Mouse (Mus musculus): ENCODE results near the gene Nutm1.

Gene Nutm1

DNA sequence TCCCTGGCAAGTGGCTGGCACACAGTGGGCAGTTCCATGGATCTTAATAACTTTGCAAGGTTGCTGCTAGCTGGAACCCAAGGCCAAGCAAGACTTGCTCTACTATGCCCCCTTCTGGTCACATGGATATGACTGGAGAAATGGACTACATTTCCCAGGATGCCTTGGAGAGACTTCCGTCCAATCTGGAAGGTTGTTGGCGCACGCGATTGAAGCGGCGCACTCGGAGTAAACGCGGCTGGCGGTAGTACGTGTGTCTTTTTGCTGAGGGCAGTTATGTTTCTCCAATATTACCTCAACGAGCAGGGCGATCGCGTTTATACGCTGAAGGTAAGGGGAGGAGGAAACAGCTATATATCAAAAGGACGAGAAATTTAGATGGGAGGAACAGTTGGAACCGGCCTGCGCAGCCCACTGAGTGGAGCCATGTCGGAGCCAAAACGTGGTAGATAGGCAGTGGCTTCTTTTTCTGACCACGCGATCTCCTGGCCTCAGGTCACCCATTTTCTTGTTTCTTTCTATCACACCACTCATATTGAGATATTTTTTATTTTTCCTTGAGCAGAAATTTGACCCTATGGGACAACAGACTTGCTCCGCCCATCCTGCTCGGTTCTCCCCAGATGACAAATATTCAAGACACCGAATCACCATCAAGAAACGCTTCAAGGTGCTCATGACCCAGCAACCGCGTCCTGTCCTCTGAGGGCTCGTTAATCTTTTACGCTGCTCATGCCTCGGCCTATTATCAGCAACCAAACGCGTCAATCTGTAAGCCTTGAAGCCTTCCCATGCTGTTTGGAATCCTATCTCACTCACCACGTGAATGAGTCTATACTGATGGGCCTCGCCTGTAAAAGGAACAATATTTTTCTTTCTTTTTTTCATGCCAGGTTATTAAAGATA is 2.9 kb upstream of the Nutm1 start, which contains the start of gene Nop10:
TSS of gene Nop10 (plus strand) at position 179 of the 906 bp plus-strand sequence.
- peak; percentile 80 to 89 for DNase-seq (ENCODE audit: low spot score in 2 of 2)

DNA sequence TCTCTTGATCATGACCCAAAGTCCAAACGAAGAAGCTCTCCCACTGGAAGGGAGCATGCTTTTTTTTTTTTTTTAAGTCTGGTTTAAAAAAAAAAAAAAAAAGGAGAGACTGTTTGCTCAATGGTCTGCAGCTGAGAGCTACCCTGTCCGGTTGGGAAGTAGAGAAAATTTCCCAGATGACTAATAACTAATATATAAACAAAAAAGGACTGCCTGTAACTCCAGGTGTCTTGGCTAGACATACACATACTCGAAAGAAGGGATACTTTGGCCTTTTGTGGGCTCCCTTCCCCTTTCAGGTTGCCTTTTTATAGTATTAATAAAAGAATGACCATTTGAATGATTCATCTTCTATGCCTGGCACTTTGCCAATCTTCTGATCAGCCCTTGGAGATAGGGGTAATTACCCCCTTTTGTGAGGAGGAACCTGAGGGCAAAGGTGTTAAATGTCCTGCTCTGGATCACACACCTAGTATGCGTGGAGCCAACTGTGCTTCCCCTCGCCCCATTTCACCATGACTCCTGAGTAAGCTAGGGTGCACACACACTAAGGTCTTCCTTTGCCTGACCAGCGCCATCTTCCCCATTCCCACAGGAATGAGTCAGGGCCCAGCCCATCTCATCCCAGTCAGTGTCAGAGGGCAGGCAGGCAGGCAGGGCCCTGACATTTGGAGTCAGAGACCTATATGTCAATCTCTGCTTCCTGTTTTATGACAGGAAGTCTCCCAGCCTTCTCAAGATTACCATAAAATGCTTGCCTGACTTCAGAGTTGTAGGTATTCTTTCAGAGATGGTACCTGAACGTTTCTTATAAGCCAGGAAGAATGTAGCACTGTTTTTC is 4.2 kb downstream of the Nutm1 start:
- DNase-seq (ENCODE audit: low spot score in 2 of 2), result no peak

DNA sequence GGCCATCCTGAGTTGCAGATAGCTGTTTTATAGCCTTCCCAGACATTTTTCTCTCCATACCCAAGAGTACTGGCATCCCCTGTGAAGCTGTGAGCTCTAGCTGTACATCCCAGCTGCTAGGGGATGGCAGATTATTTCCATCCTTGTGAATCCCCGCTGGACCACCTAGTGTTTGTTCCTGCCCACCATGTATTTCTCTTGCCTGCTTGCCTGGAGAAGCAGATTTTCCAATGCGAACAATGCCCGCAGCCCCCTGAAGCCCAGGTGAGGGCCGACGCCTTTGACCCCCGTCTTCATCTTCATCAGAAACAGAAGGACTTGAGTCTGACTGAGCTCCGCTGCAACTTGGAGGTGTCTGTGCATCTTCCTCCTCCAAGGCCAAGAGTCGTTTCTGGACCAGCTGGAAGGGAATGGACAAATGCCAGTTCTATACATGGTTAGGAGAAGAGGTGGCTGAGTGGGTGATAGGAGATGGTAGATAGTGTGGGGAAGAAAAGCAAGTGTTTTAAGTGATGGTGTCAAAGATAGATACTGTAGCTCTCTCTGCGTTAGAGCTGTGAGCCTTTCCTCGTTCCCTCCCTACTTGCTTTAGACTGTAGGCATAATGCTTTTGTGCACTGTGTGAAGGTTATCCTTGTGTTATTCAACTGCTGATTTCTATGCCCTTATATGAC is 9.2 kb downstream of the Nutm1 start:
- no peak for DNase-seq (ENCODE audit: low spot score in 2 of 2)

DNA sequence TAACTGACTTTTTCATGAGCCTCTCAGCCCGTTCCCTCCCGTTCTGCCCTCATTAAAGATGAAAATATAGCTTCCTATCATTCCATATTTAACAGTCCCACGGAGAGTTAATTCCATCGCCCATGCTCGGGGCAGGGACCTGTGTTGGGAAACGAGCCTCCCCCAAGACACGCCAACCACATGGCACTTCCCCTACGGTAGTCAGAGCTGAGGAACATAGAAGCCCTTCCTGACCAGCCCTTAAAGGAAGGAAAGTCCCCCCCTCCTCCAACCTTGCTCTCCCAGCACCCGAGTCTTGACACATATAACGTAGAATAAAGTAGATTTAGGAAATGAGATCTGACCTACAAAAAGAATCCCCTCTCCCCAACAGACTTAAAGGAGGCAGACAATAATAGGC is 11.8 kb downstream of the Nutm1 start:
- no peak for DNase-seq (ENCODE audit: low spot score in 2 of 2)

DNA sequence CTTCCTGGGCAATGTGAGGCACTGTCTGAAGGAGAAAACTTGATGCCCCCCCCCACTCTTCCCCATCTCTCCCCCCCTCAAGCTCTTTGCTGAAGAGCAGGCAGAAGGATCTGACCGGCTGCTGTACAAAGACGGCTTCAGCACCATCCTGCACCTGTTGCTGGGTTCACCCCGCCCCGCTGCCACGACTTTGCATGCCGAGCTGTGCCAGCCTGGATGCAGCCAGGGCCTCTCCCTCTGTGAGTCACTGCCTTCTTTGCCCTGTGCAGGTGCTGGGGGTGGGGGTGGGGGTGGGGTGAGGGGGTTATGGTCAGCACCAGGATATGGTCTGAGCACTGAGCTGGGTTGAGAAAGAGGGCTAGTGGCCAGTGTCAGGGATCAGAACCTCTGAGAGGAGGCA is 12.9 kb downstream of the Nutm1 start:
- DNase-seq (ENCODE audit: low spot score in 2 of 2), result no peak

DNA sequence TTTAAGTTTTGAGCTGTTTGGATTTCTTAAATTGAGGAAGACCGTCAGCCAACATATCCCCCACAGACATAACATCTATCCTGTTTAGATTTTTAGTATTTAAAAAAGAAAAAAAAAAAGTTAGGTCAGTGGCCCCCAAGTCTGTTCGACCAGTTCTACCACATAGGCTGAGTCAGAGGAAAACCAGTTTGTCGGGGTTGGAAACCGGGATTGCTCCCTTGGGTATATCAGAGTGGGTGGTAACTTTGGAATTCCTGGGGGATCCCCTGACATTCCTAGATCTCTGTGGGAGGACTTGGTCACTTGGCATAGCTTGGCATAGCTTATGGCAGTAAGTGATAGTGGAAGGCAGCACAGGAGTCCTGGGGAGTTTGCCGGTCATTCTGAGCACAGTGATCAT is 13.8 kb downstream of the Nutm1 start:
- no peak for DNase-seq (ENCODE audit: low spot score in 2 of 2)

DNA sequence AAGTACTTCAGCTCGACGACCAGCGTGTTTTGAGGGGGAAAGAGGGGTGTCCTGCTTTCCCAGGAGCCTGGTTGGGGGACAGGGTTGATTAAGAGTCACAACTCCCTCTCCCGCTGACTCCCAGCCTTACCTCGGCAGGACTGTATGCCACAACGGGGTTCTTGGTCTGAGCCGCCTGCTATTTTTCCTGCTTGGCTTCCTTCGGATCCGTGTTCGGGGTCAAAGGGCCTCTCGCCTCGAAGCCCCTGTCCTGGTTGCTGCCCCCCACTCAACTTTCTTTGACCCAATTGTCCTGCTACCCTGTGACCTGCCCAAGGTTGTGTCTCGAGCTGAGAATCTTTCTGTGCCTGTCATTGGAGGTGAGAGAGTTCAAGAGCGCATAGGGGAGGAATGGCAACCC is 17.3 kb downstream of the Nutm1 start:
- DNase-seq (ENCODE audit: low spot score in 2 of 2), result no peak

DNA sequence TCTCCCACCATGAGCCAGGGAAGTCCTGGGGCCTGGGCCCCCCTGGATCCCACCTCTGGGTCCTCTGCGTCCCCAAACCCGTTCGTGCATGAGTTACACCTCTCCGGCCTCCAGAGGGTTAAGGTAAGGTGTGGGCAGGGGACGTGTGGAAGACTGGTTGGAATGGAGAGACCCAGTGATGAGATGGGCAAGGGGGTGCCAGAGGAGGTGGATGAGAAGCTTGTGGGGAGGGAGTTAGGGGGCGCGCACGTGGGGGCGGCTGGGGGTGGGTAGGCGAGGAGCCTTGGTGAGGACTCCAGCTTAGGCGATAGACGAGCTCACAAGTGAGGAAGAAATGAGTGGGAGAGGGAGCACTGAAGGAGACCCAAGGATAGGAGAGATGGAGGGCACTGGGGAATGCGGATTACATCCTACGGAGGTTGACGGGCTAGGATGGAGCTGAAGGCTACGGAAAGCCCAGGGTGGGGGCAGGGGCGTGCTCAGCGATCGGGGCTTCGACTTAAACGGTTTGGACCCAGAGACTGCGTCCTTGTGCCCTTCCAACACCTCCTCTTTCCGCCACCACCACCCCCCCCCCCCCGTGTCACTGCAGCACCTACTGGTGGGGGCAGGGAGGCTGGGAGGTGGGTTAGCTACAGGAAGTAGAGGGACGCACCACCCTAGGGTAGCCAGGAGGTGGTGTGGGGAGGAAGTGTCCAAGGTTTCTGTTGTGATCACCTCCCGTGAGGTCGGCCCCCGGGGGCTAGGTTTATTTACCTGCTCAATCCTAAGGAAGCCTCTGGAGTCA is 19.0 kb downstream of the Nutm1 start:
- DNase-seq (ENCODE audit: low spot score in 2 of 2), result peak; percentile 29 to 30

DNA sequence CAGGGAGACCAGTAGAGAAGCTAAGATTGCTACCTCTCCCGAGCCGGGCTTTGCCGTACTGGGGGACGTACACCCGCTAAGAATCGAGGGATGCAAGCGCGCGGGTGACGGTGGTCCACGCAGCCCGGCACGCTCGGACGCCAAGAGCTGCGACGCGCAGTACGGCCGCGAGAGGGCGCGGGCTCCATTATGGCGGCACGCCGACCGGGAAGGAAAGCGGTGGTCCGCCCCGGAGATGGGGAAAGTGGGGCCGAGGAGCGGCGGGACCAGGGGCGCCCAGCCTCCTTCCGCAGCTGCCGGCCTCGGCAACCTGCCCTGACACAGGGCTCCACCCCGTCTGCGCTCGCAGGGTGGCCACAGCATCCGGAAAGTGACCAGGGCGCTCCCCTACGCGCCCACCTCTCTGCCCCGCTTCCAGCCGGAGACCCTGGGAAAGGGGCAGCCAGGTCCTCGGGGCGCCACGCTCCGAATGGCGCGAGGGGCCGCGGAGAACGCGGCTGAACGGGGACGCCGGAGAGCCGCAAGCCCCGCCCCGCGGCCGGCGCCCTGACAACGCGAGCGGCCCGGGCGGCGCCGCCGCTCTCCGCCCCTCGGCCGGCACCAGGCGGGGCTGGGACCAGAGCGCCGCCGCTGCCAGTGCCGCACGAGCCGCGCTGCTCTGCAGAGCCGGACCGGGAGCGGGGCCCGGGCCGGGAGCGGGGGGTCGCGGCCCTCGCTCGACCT is 19.7 kb downstream of the Nutm1 start, which contains the start of gene Lpcat4:
TSS of gene Lpcat4 (plus strand) at position 257 of the 723 bp plus-strand sequence.
- DNase-seq (ENCODE audit: low spot score in 2 of 2), result peak; percentile 77 to 88

DNA sequence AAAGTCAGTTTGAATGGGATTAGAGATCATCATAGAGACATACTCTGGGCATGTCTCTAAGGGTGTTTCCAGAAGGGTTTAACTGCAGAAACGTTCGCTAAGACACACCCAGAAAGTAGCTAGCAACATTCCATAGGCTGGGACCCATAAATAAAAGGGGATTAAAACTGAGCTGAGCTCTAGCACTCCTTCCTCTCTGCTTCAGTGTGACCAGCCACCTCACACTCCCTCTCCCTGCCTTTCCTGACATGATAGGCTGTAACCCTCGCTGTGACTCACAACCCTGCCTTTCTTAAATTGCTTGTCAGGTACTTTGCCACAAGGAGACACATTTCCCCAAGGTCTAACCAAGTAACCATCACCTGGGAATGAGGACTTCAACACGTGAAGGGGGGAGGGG is 21.1 kb downstream of the Nutm1 start:
- DNase-seq (ENCODE audit: low spot score in 2 of 2), result no peak

DNA sequence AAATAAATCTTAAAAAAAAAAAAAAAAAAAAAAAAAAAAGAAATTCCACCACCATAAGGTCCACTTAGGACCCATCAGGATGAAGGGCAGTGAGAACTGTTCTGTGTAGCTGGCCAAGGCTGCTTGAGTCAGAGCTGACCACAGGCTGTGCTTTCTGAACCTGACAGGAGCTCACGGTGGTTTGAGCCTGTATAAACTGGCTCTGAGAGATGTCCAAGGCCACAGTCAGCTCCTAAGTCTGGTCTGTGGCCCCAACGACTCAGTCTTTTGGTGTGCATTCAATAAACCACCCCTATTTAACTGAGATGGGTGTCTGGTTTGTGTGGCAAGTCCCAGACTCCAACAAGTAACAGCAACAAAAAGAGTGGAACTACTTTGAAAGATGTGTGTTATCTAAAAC is 22.5 kb downstream of the Nutm1 start:
- no peak for DNase-seq (ENCODE audit: low spot score in 2 of 2)

DNA sequence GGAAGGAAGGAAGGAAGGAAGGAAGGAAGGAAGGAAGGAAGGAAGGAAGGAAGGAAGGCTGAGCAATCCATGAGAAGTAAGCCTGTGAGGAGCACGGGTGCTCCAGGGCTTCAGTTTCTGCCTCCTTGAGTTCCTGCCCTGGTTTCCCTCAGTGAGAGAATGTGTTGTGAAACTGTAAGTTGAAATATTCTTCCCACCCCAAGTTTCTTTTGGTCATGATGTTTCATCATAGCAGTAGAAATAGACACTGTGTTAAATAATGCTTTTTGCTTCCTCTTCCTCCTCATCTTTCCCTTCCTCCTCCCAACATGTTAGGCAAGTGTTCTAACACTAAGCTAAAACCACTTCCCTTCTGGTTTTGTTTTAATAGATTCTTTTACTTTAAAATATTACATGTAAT is 26.5 kb downstream of the Nutm1 start:
- no peak for DNase-seq (ENCODE audit: low spot score in 2 of 2)

DNA sequence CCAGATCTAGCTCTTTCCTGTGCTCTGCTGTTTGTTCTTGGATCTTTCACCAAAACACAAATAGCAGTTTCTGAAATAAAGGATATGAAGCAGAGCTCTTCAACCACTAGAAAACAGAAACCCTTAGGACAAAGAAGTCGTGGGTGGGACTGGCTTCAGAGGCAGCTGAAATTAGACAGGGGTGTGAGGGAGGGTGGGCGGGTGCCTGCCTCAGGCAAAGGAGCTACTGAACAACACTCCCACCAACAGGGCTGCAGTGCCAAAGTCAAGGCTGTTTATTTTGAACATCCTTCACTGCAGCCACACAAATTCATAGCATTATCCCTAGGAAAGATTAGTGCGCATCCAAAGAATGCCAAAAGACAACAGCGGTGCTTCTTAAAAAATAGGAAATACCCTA is 34.7 kb downstream of the Nutm1 start:
- DNase-seq (ENCODE audit: low spot score in 2 of 2), result no peak

DNA sequence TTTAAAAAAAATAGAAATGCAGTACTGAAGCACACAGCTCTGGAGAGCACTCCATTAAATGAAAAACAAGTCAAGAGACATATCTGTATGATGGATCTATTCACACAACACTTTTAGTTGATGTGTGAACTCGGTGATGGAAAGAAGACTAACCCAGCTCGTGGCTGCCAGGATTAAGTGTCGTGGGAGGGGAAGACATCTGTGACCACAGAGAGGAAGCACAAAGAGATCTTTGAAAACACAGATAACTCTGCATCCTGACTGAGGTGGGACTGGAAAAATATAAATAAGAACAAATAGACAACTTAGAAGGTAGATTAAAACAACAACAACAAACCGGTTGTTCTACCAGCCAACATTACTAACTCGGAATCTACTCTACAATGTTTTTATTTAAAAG is 36.5 kb downstream of the Nutm1 start:
- no peak for DNase-seq (ENCODE audit: low spot score in 2 of 2)

DNA sequence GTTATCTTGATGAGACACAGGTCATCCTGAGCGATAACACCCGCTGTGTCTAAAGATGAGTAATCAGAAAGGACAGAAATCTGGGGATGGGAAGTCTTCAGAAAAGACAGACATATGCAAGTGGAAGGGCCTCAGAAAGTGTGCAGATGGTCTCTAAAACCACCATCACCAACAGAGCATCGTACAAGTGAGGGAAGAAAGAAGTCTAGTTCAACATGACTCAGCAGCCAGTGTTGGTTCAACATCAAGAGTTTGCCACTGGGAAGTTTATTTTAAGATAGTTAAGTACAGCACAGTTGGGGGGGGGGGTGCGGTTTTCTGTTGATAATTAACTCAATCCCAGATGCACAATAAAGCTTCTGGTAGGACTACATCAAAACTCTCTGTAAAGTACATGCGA is 38.2 kb downstream of the Nutm1 start:
- DNase-seq (ENCODE audit: low spot score in 2 of 2), result no peak

DNA sequence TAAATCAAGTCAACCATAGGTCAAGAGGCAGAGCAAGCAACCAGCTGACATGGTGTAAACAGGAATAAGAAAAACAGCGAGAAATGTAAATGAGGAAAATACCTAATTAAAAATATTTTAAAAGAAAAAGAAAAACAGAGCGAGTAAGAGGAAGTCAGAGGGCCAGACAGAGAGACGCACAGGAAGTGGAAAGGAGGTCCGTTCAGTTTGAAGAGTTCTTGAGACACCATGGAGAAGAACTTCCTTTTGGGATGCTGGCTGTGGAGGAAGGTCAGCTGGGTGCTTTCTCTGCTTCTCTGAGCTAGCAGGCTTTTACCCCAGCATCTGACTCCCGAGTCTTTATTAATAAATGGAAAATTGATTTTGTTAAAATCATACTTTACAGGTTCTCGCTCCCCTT is 41.5 kb downstream of the Nutm1 start:
- DNase-seq (ENCODE audit: low spot score in 2 of 2), result no peak

DNA sequence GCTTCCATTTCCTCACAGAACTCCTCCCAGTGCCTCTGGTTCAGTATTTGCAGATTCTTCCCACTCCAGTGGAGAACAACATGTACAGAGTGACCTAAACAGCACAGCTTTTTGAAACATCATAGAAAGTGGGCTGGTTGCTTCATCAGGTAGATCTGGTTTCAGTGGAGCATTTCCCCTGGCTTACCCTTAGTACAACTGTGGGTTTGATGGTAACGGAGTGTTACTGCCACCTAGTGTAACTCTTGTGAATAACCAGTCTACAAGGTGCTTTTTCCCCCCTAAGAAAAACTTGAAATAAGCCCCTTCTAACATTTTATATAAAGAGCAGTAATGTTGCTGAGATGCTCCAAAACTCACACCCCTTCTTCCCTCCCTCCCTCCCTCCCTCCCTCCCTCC is 43.1 kb downstream of the Nutm1 start:
- DNase-seq (ENCODE audit: low spot score in 2 of 2), result peak in 1 of 2 experiments; percentile 25

DNA sequence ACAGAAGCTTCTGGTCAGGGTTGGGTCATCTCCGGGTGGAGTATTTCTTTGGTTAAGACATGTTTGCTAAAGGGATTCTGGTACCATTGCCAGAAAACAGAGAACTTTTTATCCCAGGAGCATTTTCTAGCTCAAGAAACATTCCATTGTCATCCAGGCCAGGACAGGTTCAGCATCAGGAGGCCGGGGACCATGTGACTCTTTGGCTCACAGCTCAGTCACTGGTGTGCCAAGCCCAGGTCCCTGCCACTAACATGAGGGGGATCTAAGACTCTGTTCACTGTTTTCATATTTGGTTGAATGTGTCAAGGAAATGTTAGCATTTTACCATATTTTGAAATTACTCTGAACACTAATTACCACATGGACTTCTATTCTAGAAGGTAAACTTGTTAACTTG is 48.4 kb downstream of the Nutm1 start:
- no peak for DNase-seq (ENCODE audit: low spot score in 2 of 2)

DNA sequence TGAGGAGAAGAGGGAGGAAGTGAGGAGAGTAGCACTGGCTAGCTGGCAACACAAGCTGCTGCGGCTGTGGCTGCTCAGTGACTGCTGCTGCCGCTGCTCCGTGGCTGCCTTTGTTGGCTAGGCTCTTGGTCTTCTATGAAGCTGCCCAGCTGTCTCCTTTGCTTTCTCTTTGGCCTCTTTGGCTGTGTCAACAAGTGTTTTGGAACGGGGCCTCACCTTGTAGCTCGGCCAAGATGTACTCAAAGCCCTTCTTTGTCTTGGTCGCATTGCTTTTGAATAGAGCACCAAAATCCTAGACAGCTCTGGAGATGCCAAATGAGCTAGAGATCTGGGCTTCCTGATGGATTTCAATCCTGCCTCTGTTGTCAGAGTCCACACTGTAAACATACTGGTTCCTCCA is 48.9 kb downstream of the Nutm1 start:
- DNase-seq (ENCODE audit: low spot score in 2 of 2), result no peak

DNA sequence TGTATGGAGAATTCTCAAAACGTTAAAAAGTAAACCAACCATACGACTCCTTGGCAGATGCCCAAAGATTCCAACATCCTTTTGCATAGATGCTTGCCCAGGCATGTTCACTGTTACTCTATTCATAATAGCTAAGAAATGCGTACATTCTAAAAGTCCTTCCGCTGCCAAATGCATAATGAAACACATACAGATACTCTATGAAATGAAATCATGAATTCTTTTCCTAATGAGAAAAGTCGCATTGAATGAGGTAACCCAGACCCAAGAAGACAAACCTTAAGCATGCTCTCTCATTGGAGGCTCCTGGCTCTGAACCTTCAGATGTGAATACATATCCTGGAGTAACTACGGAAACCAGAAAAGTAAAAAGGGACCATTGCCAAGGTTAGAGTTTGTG is 56.0 kb downstream of the Nutm1 start:
- DNase-seq (ENCODE audit: low spot score in 2 of 2), result no peak

All from thymus, postnatal 10 days (tissue).